Mouse (Mus musculus) MEL (cell line): ENCODE results near the gene Gfpt2. TPM values are rescaled to one million over a fixed set of nuclear protein-coding genes. Genes with fewer than 3 reads are reported as not detected.

ENCODE experiments used
- DNase-seq: peaks from one replicate; pipeline ENCODE4 v3.0.0; 2011; ENCODE audit warnings: low read depth, low spot score
- H3K27ac ChIP-seq: 2 replicates; pipeline ENCODE4 v1.5.1; 2012; ENCODE audit warnings: low read depth, mild to moderate bottlenecking, control low read depth, low read length, moderate library complexity; ENCODE audit not compliant: control insufficient read depth
- H3K27me3 ChIP-seq, 2 experiments: fragments of 150-350 bp in 1 of 2; sonication (generic) in 1 of 2; 2 replicates each; pipeline ENCODE4 v1.6.1; 2012; ENCODE audit warnings: low read length in 2 of 2, mild to moderate bottlenecking in 2 of 2, improper control_type of control experiment in 1 of 2, moderate library complexity in 1 of 2; ENCODE audit not compliant: insufficient read depth in 2 of 2, control insufficient read depth in 1 of 2
- H3K36me3 ChIP-seq, 2 experiments: 2 replicates each; pipeline ENCODE4 v1.6.1; 2012 to 2014; ENCODE audit warnings: low read length in 2 of 2, improper control_type of control experiment in 1 of 2, inconsistent platforms in 1 of 2, mild to moderate bottlenecking in 1 of 2; ENCODE audit not compliant: insufficient read depth in 2 of 2, control insufficient read depth in 1 of 2
- H3K4me1 ChIP-seq, 2 experiments: fragments of 150-350 bp in 1 of 2; sonication (generic) in 1 of 2; 2 replicates each; pipeline ENCODE4 v1.6.1; 2012; ENCODE audit warnings: low read length in 2 of 2, improper control_type of control experiment in 1 of 2, mild to moderate bottlenecking in 1 of 2; ENCODE audit not compliant: insufficient read depth in 2 of 2, control insufficient read depth in 1 of 2
- H3K4me3 ChIP-seq, 2 experiments: fragments of 150-350 bp in 1 of 2; sonication (generic) in 1 of 2; 2 replicates each; pipeline ENCODE4 v1.5.1; 2012; ENCODE audit warnings: low read depth in 2 of 2, low read length in 2 of 2, mild to moderate bottlenecking in 2 of 2, moderate library complexity in 2 of 2, control low read depth in 1 of 2, improper control_type of control experiment in 1 of 2; ENCODE audit not compliant: control insufficient read depth in 1 of 2, insufficient read depth in 1 of 2
- H3K79me2 ChIP-seq: 2 replicates; pipeline ENCODE4 v1.6.1; 2012; ENCODE audit warnings: mild to moderate bottlenecking, low read length, moderate library complexity; ENCODE audit not compliant: control insufficient read depth, poor library complexity, insufficient read depth
- H3K9ac ChIP-seq: 2 replicates; pipeline ENCODE4 v1.6.1; 2012; ENCODE audit warnings: low read depth, mild to moderate bottlenecking, control low read depth, low read length, moderate library complexity; ENCODE audit not compliant: control insufficient read depth, poor library complexity, severe bottlenecking
- H3K9me3 ChIP-seq: fragments of 150-350 bp; sonication (generic); replicated peaks from 2 replicates; pipeline ENCODE4 v1.6.1; 2012; ENCODE audit warnings: mild to moderate bottlenecking, low read length, improper control_type of control experiment, moderate library complexity; ENCODE audit not compliant: insufficient read depth
- BHLHE40 ChIP-seq: IDR thresholded peaks from 2 replicates; pipeline ENCODE4 v1.6.1; 2012; ENCODE audit warnings: low read depth, mild to moderate bottlenecking, inconsistent platforms, low read length, improper control_type of control experiment, borderline replicate concordance
- CHD1 ChIP-seq: IDR thresholded peaks from 2 replicates; pipeline ENCODE4 v1.6.1; 2012; ENCODE audit warnings: low read depth, mild to moderate bottlenecking, inconsistent platforms, low read length, improper control_type of control experiment
- CHD2 ChIP-seq: IDR thresholded peaks from 2 replicates; pipeline ENCODE4 v1.6.1; 2011; ENCODE audit warnings: low read length, improper control_type of control experiment
- CTCF ChIP-seq, 3 experiments: IDR thresholded peaks in 2 of 3; conservative IDR thresholded peaks in 1 of 3; 2 replicates each; pipeline ENCODE4 v1.5.1; 2011 to 2012; ENCODE audit warnings: low read length in 3 of 3, low read depth in 2 of 3, mild to moderate bottlenecking in 2 of 3, improper control_type of control experiment in 1 of 3, inconsistent platforms in 1 of 3, mixed read lengths in 1 of 3, moderate library complexity in 1 of 3; ENCODE audit not compliant: control insufficient read depth in 1 of 3, insufficient read depth in 1 of 3, poor library complexity in 1 of 3, severe bottlenecking in 1 of 3
- E2F4 ChIP-seq: IDR thresholded peaks from 2 replicates; pipeline ENCODE4 v1.6.1; 2011; ENCODE audit warnings: low read depth, low read length, improper control_type of control experiment, borderline replicate concordance
- ELF1 ChIP-seq: IDR thresholded peaks from 2 replicates; pipeline ENCODE4 v1.6.1; 2014; ENCODE audit warnings: low read depth, mild to moderate bottlenecking, inconsistent platforms, low read length, improper control_type of control experiment, moderate library complexity
- EP300 ChIP-seq, 2 experiments: IDR thresholded peaks; 2 replicates each; pipeline ENCODE4 v1.6.1; 2011; ENCODE audit warnings: improper control_type of control experiment in 2 of 2, low read length in 2 of 2, low read depth in 1 of 2, mild to moderate bottlenecking in 1 of 2
- GATA1 ChIP-seq: IDR thresholded peaks from 2 replicates; pipeline ENCODE4 v1.6.1; 2011; ENCODE audit warnings: low read depth, low read length, improper control_type of control experiment
- JUND ChIP-seq: IDR thresholded peaks from 2 replicates; pipeline ENCODE4 v1.6.1; 2011; ENCODE audit warnings: low read depth, mild to moderate bottlenecking, improper control_type of control experiment, low read length
- KAT2A ChIP-seq: conservative IDR thresholded peaks from 2 replicates; pipeline ENCODE4 v1.6.1; 2012; ENCODE audit warnings: low read depth, low read length, improper control_type of control experiment, inconsistent platforms
- MAFK ChIP-seq: IDR thresholded peaks from 2 replicates; pipeline ENCODE4 v1.6.1; 2011; ENCODE audit warnings: low read depth, mild to moderate bottlenecking, low read length, improper control_type of control experiment, borderline replicate concordance
- MAX ChIP-seq: IDR thresholded peaks from 2 replicates; pipeline ENCODE4 v1.6.1; 2011; ENCODE audit warnings: low read length, improper control_type of control experiment
- MEF2A ChIP-seq: IDR thresholded peaks from 2 replicates; pipeline ENCODE4 v1.6.1; 2014; ENCODE audit warnings: low read depth, mild to moderate bottlenecking, inconsistent platforms, low read length, improper control_type of control experiment; ENCODE audit not compliant: poor library complexity, insufficient replicate concordance, severe bottlenecking; ENCODE audit errors: extremely low read depth
- MXI1 ChIP-seq: IDR thresholded peaks from 2 replicates; pipeline ENCODE4 v1.6.1; 2011; ENCODE audit warnings: mild to moderate bottlenecking, low read depth, low read length, improper control_type of control experiment
- MYC ChIP-seq: IDR thresholded peaks from 2 replicates; pipeline ENCODE4 v1.6.1; 2011; ENCODE audit warnings: low read depth, mild to moderate bottlenecking, low read length, improper control_type of control experiment, moderate library complexity
- NELFE ChIP-seq: IDR thresholded peaks from 2 replicates; pipeline ENCODE4 v1.6.1; 2011; ENCODE audit warnings: low read depth, low read length, improper control_type of control experiment
- POLR2A ChIP-seq, 2 experiments: IDR thresholded peaks; 2 replicates each; pipeline ENCODE4 v1.6.1; 2011 to 2012; ENCODE audit warnings: low read length in 2 of 2, mild to moderate bottlenecking in 2 of 2, control low read depth in 1 of 2, improper control_type of control experiment in 1 of 2, low read depth in 1 of 2, moderate library complexity in 1 of 2; ENCODE audit not compliant: control insufficient read depth in 1 of 2, insufficient read depth in 1 of 2, poor library complexity in 1 of 2
- POLR2AphosphoS2 ChIP-seq: IDR thresholded peaks from 2 replicates; pipeline ENCODE4 v1.6.1; 2011; ENCODE audit warnings: low read length, improper control_type of control experiment
- RAD21 ChIP-seq: IDR thresholded peaks from 2 replicates; pipeline ENCODE4 v1.6.1; 2011; ENCODE audit warnings: mild to moderate bottlenecking, low read depth, low read length, improper control_type of control experiment
- RCOR1 ChIP-seq: IDR thresholded peaks from 2 replicates; pipeline ENCODE4 v1.6.1; 2012; ENCODE audit warnings: low read depth, mild to moderate bottlenecking, inconsistent platforms, low read length, improper control_type of control experiment
- SIN3A ChIP-seq: IDR thresholded peaks from 2 replicates; pipeline ENCODE4 v1.6.1; 2012; ENCODE audit warnings: low read length, improper control_type of control experiment, inconsistent platforms
- SMC3 ChIP-seq: IDR thresholded peaks from 2 replicates; pipeline ENCODE4 v1.6.1; 2011; ENCODE audit warnings: low read depth, low read length, improper control_type of control experiment
- TCF12 ChIP-seq: IDR thresholded peaks from 2 replicates; pipeline ENCODE4 v1.6.1; 2014; ENCODE audit warnings: low read depth, mild to moderate bottlenecking, inconsistent platforms, low read length, improper control_type of control experiment, moderate library complexity
- UBTF ChIP-seq: IDR thresholded peaks from 2 replicates; pipeline ENCODE4 v1.6.1; 2012; ENCODE audit warnings: low read depth, mild to moderate bottlenecking, inconsistent platforms, low read length, improper control_type of control experiment, moderate library complexity, borderline replicate concordance; ENCODE audit not compliant: insufficient read depth
- USF1 ChIP-seq: IDR thresholded peaks from 2 replicates; pipeline ENCODE4 v1.6.1; 2014; ENCODE audit warnings: low read depth, mild to moderate bottlenecking, inconsistent platforms, low read length, improper control_type of control experiment, moderate library complexity
- ZC3H11A ChIP-seq: IDR thresholded peaks from 2 replicates; pipeline ENCODE4 v1.6.1; 2012; ENCODE audit warnings: low read depth, mild to moderate bottlenecking, inconsistent platforms, low read length, improper control_type of control experiment
- polyA plus RNA-seq, 2 experiments: library from polyadenylated mRNA; stranded (reverse) in 1 of 2; unstranded in 1 of 2; fragments of >175 nt in 1 of 2; fragments of >200 nt in 1 of 2; gene quantifications; 2 replicates each; pipeline versions ENCODE4 v1.2.1 to v1.2.4; 2012; ENCODE audit warnings: low replicate concordance in 2 of 2, low read depth in 1 of 2; ENCODE audit not compliant: insufficient read length in 2 of 2, insufficient read depth in 1 of 2, missing spikeins in 1 of 2
- total RNA-seq: library from RNA; depleted of rRNA; stranded (reverse); fragments of 300-350 nt; gene quantifications from 2 replicates; pipeline ENCODE4 v1.2.3, GENCODE M21; 2012

Gene Gfpt2
- total and polyA plus RNA-seq, 3 experiments, result 4.0 to 8.0 TPM; not detected in 1

DNA sequence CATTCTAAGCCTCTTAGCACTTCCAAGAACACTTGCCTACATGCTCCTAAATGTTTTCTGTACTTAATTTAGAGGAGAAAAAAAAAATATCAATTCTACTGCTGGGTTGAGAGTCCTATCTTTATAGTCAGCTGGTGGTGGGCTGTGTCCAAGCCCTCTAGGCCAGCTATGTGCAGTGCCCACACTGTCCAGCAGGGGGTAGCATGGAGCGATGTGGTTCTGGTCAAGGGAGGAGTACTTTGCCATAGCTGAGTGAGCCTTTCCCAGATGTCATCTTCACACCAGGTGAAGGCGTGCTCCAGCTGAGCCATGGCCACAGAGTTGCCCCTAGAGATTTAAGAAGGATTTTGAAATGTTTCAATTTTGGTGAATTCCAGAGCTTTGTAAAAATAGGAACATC is 30.9 kb downstream of the Gfpt2 start:
- no peak overlapping the region for H3K9ac ChIP-seq
- peaks cover 0 to 3% of the 10 kb centered on the region in 2 experiments; a peak in 1 of 4 replicates for H3K4me1 ChIP-seq
- TF ChIP-seq CTCF (IDR thresholded peaks at IDR 0.05 in 2 of 3, conservative IDR thresholded peaks at IDR 0.05 in 1 of 3; ENCODE audit: control insufficient read depth in 1 of 3, insufficient read depth in 1 of 3, low read depth in 2 of 3, low read length in 3 of 3, poor library complexity in 1 of 3, severe bottlenecking in 1 of 3), result peak; percentile 92 to 98 (median 95)
- TF ChIP-seq E2F4, result no peak
- no peak for TF ChIP-seq JUND
- TF ChIP-seq MXI1, result no peak
- peak; percentile 54 for TF ChIP-seq RAD21
- no peak for TF ChIP-seq KAT2A
- peak; percentile 26; the same call in 1 of the 2 replicates for TF ChIP-seq TCF12
- no peak for TF ChIP-seq POLR2AphosphoS2
- no peak for TF ChIP-seq BHLHE40
- peak; percentile 86 for TF ChIP-seq SMC3
- no peak for TF ChIP-seq EP300 (IDR thresholded peaks at IDR 0.05; ENCODE audit: low read depth in 1 of 2, low read length in 2 of 2)
- TF ChIP-seq ELF1, result no peak
- no peak for TF ChIP-seq MEF2A
- peak; percentile 8; the same call in 1 of the 2 replicates for TF ChIP-seq GATA1
- TF ChIP-seq ZC3H11A, result peak; percentile 43; the same call in 1 of the 2 replicates
- TF ChIP-seq CHD2, result no peak
- TF ChIP-seq MAX, result no peak
- peak; percentile 41; the same call in 1 of the 2 replicates for TF ChIP-seq SIN3A
- H3K4me3 ChIP-seq, result no peak overlapping the region
- no peak overlapping the region for H3K27ac ChIP-seq
- H3K27me3 ChIP-seq, result no peaks in the 10 kb centered on the region
- no peaks in the 10 kb centered on the region for H3K79me2 ChIP-seq
- no peaks in the 10 kb centered on the region for H3K36me3 ChIP-seq
- peak; percentile 63 for DNase-seq
- H3K9me3 ChIP-seq, result no peaks in the 10 kb centered on the region

DNA sequence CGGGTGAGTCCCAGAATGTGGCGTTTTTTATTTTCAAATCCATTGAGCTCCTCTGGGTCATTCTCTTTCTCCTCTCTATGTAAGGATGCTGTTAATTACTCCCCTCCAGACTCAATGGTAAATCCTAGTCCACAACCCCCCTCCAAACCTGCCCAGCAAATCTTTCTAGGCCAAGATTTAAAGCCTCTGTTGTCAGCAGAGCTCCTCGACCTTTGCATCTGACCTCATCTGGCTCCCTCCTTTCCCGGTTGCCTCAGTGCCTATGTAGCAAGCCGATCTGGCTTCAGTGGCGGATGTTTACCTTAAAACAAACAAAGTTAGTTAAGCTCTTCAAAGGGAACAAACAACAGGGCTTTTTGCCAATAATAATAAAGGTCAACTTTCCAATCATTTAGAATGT is 33.3 kb downstream of the Gfpt2 start:
- no peak overlapping the region for H3K9ac ChIP-seq
- H3K27me3 ChIP-seq, result no peaks in the 10 kb centered on the region
- H3K36me3 ChIP-seq, result peaks cover 0 to 3% of the 10 kb centered on the region in 2 experiments; a peak in 1 of 4 replicates
- DNase-seq, result no peak
- no peaks in the 10 kb centered on the region for H3K79me2 ChIP-seq
- H3K27ac ChIP-seq, result no peak overlapping the region
- peaks cover 0 to under 1% of the 10 kb centered on the region in 2 experiments; a peak in 1 of 4 replicates for H3K4me1 ChIP-seq
- no peak overlapping the region for H3K4me3 ChIP-seq
- no peak for TF ChIP-seq SIN3A
- no peak for TF ChIP-seq CHD2
- TF ChIP-seq SMC3, result no peak
- no peak for TF ChIP-seq MYC
- TF ChIP-seq CHD1, result no peak
- TF ChIP-seq EP300 (IDR thresholded peaks at IDR 0.05; ENCODE audit: low read depth in 1 of 2, low read length in 2 of 2), result no peak
- no peak for TF ChIP-seq USF1
- no peak for TF ChIP-seq KAT2A
- TF ChIP-seq ZC3H11A, result no peak
- TF ChIP-seq POLR2A (IDR thresholded peaks at IDR 0.05; ENCODE audit: control insufficient read depth in 1 of 2, insufficient read depth in 1 of 2, low read depth in 1 of 2, low read length in 2 of 2, poor library complexity in 1 of 2), result no peak
- TF ChIP-seq MEF2A, result no peak
- TF ChIP-seq JUND, result no peak
- TF ChIP-seq NELFE, result no peak
- no peak for TF ChIP-seq TCF12
- no peak for TF ChIP-seq MAFK
- no peak for TF ChIP-seq POLR2AphosphoS2
- no peak for TF ChIP-seq RCOR1
- TF ChIP-seq UBTF, result no peak
- TF ChIP-seq BHLHE40, result no peak
- no peaks in the 10 kb centered on the region for H3K9me3 ChIP-seq
